Mouse (Mus musculus) G1E (cell line): ENCODE results near the gene Hgfac.

Source experiments
- CTCF ChIP-seq: IDR thresholded peaks from 2 replicates; pipeline ENCODE4 v1.5.1; 2012; ENCODE audit warnings: low read depth, low read length, inconsistent platforms, mixed read lengths
- POLR2AphosphoS5 ChIP-seq: IDR thresholded peaks from 2 replicates; pipeline ENCODE4 v1.6.1; 2012; ENCODE audit warnings: low read depth, low read length, inconsistent platforms; ENCODE audit not compliant: insufficient replicate concordance

GRCm38 (mm10) chr5:35073235-35073634 is 31.9 kb downstream of the Hgfac start:
- TF ChIP-seq CTCF (no peak), POLR2AphosphoS5 (no peak)
